Mouse (Mus musculus) cerebral cortex, adult 2 months (tissue): Measurements from ENCODE around the gene Impdh1.

Experiments
- WGBS: fragments of 180-500 bp; shearing (Covaris S2); methylation state at CpG from one replicate; pipeline ENCODE4 v1.1.7; 2018; 5-methylcytosine and 5-hydroxymethylcytosine counted together

Impdh1 gene

DNA sequence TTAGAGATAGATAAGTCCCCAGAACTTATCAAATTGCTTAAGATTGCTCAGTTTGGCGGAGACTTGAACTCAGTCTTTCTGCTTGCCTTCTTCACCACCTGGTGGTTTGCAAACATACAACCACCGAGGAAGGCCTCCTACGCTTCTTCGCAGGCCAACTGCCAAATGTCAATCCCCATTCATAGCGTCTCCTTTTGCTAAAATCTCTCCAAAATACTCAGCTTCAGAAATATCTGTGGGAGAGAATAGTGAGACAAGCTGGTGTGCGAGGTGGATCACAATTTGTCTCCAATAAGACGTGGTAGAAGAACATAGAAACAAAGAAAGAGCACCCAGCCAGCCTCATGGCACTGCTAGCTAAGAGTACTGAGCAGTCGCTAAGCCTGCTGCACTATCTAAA, 36.3 kb downstream of the Impdh1 start:
- WGBS: 30% methylated on average over 8 of the region's 8 CpGs

DNA sequence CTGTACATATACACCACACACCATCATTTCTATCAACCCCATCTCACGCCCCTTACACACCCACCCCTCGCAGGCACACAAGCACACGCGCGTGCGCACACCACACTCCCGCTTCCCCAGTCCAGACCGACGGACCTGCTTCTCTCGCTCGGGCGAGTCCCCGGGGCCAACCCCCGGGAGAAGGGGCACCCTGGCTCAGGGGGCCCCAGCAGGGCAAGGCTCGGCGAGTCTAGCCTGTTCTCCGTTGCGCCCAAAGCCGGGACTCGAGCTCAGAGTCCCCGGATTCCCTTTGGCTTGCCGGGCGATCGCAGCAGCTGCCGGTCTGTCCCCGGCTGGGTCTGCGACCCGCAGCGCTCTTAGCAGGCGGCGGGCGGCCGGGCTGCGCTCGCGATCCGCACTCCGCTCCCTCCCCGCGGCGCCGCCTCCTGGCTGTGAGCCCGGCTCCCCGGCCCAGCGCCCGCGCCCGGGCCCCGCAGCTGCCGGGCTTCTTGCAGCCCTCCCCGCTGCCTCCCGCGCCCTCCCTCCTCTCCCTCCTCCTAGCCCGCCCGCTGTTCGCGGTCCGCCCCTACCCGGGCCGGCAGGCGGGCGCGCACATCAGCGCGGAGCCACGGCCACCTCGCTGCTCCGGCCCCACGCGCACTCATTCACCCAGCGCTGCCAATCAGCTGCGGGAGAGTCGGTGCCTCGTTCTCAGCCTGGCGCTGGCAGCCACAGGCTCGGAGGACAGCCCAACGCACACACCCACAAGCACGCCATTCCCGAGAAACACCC, 37.1 kb downstream of the Impdh1 start, which contains the start of gene Prrt4:
Gene Prrt4, minus strand, starts transcription at position 697 of the 771 bp plus-strand sequence.
- WGBS: 1% methylated on average over 76 of the region's 79 CpGs

- 47% methylated on average over 17 of the region's 17 CpGs for WGBS
Measured at GRCm38 (mm10) chr6:29177901-29178879, 38.0 kb downstream of the Impdh1 start.

GRCm38 (mm10) chr6:29175113-29175512, 41.1 kb downstream of the Impdh1 start:
- 95% methylated on average over 3 of the region's 3 CpGs for WGBS

- 63% methylated on average over 7 of the region's 7 CpGs for WGBS
Measured at GRCm38 (mm10) chr6:29174368-29174767, 41.8 kb downstream of the Impdh1 start.

DNA sequence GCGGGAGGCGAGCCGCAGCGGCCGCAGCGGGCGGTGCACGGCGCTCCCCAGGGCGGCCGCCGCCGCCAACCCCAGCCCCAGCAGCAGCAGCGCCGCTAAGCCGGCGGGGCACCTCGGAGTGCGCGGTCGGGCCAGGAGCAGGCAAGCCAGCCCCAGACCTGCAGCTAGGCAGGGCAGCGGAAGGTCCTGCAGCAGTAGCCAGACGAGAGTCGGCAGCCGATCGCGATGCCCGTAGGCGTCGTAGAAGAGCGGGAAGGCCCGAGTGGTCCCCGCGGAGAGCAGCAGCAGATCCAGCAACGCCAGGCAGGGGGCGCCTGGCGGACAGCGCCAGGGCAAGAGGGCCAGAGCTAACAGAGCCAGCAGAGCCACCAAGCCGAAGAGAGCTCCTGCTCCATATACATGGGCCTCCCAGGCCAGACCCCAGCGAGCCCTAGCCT, 45.2 kb downstream of the Impdh1 start:
- 4% methylated on average over 40 of the region's 40 CpGs for WGBS

GRCm38 (mm10) chr6:29170063-29170921, 45.9 kb downstream of the Impdh1 start:
- 15% methylated on average over 63 of the region's 63 CpGs for WGBS

- WGBS: 47% methylated on average over 12 of the region's 12 CpGs
Measured at GRCm38 (mm10) chr6:29169675-29170062, 46.5 kb downstream of the Impdh1 start.

- WGBS: 72% methylated on average over 2 of the region's 2 CpGs
Measured at GRCm38 (mm10) chr6:29168871-29169270, 47.3 kb downstream of the Impdh1 start.

- 0% methylated on average over 1 of the region's 1 CpGs for WGBS
Measured at GRCm38 (mm10) chr6:29166196-29166595, 50.0 kb downstream of the Impdh1 start.

GRCm38 (mm10) chr6:29164314-29165244, 51.6 kb downstream of the Impdh1 start, which contains the start of gene Rbm28:
TSS of gene Rbm28 (minus strand) at chr6:29165006.
- WGBS: 5% methylated on average over 42 of the region's 42 CpGs

- 97% methylated on average over 5 of the region's 5 CpGs for WGBS
Measured at GRCm38 (mm10) chr6:29161291-29161690, 54.9 kb downstream of the Impdh1 start.

GRCm38 (mm10) chr6:29160786-29161185, 55.4 kb downstream of the Impdh1 start:
- WGBS: 87% methylated on average over 2 of the region's 2 CpGs

GRCm38 (mm10) chr6:29156326-29156725, 59.8 kb downstream of the Impdh1 start:
- 92% methylated on average over 5 of the region's 5 CpGs for WGBS
